Mouse (Mus musculus): Measurements from ENCODE around the gene Gm8369. TPM values are rescaled to one million over a fixed set of nuclear protein-coding genes. Genes with fewer than 3 reads are reported as not detected.
"Not testable (repeated sequence)": the region's sequence is repeated elsewhere in the genome, so short reads cannot be mapped to it uniquely, and the experiment has no call there.

Gene Gm8369
- under 1 TPM; 0.21 to 0.72 (median 0.54) TPM for total RNA-seq (2022)

DNA sequence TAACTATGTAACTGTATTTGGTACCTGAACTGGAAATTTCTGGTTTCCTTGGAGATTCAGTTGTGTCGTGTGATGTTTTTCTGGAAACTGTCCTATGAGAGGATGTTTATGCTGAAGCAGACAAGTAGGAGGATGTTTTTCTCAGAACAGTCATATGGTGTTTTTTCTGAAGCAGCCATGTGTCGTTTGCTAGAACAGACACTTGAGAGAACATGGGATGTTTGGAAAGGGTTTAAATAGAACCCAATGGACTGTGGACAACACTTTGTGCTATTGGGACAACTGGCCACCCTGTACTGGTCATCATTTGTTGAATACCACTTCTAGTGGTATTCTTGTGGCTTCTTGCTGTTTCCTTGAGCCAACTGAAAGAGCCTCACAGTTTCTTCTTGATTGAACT lies at the start of gene Gm8369:
Gm8369 (plus strand) TSS at position 193 of the 400 bp plus-strand sequence.
- DNase-seq (ENCODE audit: low spot score in 2 of 2) = peak; percentile 37 to 65

DNA sequence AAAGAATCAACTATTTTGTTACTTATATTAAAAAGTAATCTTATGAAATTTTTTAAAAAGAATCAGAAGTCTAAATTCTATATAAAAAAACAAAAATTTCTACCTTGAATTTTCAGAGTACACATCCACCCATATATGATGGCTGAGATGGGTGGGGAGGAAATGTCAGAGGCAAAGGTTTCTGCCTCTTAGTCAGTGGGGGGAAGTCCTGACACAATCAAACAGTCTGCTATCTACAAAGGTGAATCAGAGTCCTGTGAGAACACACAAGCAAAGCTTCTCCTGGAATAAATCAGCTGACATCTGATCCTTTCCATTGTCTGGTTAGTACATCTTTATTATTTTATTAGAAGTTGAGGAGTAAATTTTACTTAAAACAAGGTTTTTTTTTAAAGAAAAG lies 42.4 kb upstream of the Gm8369 start, which contains the start of gene Ms4a4b:
Ms4a4b (plus strand) TSS at position 216 of the 400 bp plus-strand sequence.
- no peak for DNase-seq (ENCODE audit: low spot score in 2 of 2)

DNA sequence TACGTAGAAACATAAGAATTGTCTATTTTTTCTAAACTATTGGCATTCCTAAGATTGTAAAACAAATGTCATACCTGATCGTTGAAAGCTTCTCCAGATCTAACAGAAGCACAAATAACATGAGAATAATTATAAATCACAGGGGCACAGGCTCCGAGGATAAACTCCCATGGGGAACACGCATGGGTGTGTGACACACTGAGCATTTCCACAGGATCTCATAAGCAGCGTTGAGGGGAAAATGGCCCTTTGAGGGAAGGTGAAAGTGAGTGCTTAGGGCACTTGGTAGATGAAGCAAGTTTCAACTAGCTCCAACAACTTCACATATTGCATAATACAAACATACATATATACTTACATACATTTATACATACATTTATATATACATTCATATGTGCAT lies 41.8 kb upstream of the Gm8369 start:
- DNase-seq (ENCODE audit: low spot score in 2 of 2) = no peak

DNA sequence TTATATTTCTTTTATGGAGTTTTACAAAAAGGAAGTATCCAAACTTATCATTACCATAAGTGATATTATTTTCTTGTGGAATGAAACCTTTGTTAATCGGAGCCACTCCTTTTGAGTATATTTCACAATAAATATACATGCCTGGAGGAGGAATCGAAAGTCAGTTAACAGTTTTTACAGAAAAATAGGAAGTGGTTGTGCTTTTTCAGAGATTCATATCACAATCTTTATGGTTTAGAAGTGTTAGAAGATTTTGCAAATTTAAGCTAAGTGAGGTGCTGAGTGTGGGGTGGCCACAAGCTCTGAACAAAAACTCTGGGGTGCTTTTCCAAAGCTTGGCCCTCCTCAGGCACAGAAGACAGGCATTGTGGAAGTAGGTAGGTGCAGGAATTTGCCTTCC lies 38.5 kb upstream of the Gm8369 start:
- DNase-seq (ENCODE audit: low spot score in 2 of 2) = no peak

DNA sequence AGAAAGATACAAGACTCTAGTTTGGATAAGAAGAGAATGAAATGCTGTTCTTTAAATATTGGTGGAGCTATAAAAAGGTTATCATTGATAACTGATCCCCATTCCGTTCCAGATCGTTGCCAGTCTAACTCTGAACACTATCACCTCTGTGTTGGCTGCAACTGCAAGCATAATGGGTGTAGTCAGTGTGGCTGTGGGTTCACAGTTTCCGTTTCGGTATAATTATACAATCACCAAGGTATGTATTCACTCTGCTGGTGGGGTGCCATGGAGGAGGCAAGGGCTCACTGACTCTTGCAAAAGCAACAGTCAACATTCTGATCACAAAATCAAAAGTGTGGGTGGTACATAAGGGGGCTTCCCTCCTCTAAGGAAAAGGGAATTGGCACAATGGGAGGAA lies 26.7 kb upstream of the Gm8369 start:
- not testable (repeated sequence) for DNase-seq (ENCODE audit: low spot score in 2 of 2)

DNA sequence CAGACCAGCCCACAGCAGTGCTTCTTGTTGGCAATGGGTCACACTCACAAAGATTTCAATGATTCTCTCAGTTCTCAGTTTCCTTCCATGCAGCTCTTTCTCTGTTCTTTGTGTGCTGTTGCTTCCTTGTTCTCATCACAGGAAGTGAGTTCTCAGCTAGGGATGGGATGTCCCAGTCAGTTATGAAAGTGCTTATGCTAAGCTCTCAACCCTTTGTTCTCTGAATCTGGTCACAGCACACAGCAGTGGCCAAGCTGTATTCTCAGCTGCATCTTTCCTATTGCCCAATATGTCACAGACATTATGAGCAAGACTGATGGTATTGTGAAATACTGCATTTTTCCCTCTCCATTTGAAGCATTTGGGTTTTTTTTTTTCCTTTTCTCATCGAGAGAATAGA lies 20.9 kb upstream of the Gm8369 start:
- not testable (repeated sequence) for DNase-seq (ENCODE audit: low spot score in 2 of 2)

DNA sequence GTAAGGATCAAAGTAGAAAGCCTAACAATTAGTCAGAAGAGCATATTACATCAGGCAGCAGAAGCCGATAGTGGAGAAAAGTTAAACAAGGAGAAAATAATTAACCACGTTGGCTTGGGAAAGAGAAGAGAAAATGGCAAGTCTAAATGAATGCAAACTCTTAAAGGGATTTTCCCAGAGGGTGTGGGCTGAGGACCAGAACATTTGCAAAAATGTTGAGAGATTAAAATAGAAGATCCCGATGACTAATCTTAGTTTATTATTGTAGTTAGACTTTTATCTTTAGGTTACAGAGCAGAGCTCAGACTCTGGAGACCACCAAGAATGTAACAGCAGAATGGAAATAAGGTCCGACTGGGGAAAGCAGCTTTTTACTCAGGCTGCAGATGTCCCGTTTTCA lies 19.3 kb upstream of the Gm8369 start:
- no peak for DNase-seq (ENCODE audit: low spot score in 2 of 2)

DNA sequence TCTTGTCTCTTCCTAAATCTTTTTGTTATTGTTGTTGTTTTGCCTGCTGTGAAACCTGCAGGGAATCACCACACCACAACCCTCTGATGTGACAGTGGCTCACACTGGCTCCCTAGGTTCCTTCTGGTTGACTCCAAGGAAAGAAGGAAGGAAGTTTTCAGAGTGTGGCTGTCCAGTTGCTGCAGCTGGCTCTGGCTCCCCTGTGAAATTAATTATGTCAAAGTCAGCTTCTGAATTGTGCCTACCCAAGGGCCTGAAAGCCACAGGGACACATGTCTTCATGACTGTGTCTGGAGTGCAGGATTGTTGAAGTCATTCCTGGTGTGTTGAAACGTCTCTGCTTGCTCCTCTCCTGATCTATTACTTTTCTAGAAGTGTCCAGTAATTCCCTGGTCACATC lies 17.4 kb upstream of the Gm8369 start:
- not testable (repeated sequence) for DNase-seq (ENCODE audit: low spot score in 2 of 2)

DNA sequence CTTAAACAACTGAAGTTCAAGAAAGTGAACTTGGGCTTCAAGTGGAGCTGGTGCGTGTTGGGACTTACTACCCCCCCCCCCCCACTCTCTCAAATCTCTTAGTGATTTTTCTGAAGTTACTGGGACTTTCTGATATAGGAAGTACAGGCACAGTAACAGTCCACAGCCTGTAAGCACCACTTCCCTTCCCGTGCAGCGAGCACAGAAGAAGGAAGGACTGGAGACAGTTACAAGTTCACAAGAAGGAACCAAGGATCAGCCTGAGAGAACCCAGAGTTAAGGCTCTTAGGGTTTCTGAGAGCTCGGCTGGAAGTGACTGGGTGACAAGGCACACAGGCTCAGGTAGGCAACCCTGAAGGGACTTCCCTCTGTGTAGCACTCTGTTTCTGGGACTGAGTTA lies 16.5 kb upstream of the Gm8369 start, which contains the start of gene Ms4a6c:
Ms4a6c (plus strand) TSS at position 152 of the 400 bp plus-strand sequence.
- DNase-seq (ENCODE audit: low spot score in 2 of 2) = not testable (repeated sequence)

DNA sequence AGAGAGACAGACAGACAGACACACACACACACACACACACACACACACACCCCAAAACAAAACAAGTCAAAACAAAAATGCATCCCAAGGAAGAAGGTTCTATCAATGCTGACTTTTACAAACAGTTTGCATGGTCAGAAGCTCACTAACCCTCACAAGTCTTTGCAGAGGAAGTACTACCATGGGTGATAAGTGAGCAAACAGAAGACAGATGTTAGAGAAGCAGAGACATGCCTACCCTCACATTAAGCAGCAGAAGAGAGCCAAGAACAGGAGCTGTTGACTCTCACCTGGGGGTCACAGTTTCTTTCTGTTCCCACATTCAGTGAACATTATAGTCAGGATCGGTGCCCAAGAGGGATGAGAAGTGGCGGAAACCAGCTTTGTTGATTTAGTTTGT lies 6.0 kb upstream of the Gm8369 start:
- no peak for DNase-seq (ENCODE audit: low spot score in 2 of 2)

DNA sequence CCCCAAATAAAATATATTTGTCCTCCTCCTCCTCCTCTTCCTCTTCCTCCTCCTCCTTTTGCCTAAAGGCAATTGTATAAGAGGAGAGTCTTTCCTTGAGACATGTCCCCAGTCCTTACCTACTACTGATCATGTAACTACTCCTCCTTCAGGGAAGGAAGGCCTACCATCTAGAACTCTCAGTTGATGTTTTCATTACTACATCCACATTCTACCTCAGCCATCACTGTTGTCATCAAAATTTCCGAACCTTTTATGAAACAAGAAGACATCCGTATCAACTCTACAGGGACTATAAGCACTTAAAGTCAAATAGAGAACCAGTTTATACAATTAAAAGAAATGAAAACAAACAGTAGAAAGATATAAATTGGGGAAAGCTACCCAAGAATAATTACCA lies 3.1 kb upstream of the Gm8369 start:
- no peak for DNase-seq (ENCODE audit: low spot score in 2 of 2)

DNA sequence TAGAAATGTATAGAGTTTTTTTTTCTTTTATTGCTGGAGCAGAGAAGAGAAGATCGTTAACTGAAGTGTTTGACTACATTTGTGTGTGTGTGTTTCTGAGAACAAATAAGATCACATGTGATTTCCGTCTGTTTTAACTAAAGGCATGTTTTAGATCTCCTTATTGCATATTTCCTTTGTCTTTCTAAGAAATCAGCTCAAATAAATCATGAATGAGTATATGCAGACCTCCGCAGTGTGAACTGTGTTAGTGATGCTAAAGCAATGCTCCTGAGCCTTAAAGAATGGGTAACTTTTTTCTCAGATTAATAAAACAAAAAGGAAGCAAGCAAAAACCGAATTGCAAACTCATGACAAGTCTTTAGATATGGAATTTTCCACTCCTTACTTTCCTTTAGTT lies 1.8 kb upstream of the Gm8369 start:
- no peak for DNase-seq (ENCODE audit: low spot score in 2 of 2)

DNA sequence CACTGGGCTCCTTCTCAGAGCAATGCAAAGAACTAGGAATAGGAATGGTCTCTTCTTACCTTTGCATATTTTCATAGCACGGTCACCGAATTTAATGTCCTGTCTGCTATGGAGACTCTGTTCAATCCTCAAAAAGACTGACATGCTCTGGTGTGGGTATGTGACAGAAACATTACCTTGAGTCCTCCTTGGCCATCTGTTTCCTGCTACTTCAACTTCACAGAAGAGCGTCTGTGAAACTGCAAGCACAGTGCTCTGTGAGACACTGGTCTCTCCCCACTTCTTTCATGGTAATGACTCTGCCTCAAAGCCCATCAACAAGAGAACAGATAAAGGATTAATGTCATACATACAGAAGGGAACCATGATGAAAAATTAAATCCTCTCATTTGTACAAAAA lies 1.4 kb upstream of the Gm8369 start:
- no peak for DNase-seq (ENCODE audit: low spot score in 2 of 2)

DNA sequence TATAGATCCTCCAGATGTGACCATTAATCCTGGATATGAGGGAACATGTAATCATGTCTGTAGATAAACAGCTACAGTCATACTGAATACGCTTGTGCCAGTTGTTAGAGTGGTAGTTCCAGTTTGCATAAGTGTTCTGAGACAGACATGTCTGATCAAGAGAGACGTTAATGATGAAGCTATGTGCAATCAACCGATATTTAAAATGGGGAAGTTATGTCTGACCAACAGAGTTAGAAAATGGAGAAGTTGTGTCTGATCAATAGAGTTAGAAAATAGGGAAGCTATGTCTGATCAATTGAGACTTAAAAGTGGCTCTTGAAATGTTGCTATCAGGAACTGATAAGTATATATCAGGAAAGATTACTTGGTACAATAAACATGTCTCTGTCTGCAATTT lies 472 bp upstream of the Gm8369 start:
- DNase-seq (ENCODE audit: low spot score in 2 of 2) = no peak

DNA sequence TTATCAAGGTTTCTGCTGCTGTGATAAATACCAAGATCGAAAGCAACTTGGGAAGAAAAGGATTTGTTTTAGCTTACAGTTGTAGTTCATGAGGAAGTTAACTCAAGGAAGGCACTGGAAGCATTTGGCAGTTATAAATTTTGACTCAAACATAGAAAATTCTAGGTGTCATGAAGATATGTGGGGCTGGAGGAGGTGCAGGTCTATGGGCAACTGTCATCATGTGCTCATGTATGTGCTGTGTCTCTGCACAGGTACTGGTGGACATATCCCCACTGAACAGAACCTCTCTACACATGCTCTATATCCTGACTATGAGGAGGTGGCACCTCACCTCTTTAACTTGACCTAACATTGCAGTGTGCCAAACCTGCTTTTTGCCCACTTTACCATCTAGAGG lies 861 bp downstream of the Gm8369 start:
- no peak for DNase-seq (ENCODE audit: low spot score in 2 of 2)

DNA sequence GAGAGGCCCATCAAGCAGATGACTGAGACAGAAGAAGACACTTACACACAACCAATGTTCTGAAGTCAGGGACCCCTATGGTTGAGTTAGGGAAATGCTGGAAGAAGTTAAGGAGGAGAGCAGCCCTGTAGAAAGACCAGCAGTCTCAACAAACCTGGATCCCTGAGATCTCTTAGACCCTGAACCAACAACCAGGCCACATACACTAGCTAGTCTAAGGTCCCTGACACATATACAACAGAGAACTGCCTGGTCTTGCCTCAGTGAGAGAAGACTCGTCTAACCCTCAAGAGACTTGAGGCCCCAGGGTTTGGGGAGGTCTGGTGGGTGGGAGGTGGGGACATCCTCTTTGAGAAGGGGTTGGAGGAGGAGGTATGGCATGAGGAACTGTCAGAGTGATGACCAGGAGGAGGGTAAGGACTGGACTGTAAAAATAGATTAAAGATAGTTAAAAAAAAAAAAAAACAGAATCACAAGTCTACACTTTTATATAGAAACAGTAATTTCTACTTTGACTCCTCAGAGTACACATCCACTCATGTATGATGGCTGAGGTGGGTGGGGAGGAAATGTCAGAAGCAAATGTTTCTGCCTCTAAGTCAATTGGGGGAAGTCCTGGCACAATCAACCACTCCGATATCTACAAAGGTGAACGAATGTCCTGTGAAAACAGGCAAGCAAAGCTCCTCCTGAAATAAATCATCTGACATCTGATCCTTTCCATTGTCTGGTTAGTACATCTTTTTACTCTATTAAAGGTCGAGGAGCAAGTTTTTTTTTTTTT lies 5.9 kb downstream of the Gm8369 start:
- no peak for DNase-seq (ENCODE audit: low spot score in 2 of 2)

DNA sequence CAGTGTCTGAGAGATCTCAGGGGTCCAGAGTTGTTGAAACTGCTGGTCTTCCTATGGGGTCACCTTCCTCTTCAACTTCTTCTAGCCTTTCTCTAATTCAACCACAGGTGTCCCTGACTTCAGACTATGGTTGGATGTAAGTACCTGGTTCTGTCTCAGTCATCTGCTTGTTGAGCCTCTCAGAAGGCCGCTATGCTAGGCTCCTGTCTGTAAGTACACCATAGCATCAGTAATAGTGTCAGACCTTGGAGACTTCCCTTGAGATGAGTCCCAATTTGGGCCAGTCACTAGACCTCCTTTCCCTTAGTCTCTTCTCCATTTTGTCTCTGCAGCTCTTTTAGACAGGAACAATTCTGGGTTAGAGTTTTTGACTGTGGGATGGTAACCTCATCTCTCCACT lies 6.9 kb downstream of the Gm8369 start:
- no peak for DNase-seq (ENCODE audit: low spot score in 2 of 2)

DNA sequence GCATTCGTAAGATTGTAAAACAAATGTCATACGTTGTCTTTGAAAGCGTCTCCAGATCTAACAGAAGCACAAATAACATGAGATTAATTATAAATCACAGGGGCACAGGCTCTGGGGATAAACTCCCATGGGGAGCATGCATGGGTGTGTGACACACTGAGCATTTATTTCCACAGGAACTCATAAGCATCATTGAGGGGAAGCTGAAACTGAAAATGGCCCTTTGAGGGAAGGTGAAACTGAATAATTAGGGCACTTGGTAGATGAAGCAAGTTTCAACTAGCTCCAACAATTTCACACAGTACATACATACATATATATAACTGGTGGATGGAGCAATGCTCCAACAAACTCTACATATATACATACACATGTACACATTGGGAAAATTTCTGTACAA lies 8.8 kb downstream of the Gm8369 start:
- no peak for DNase-seq (ENCODE audit: low spot score in 2 of 2)

DNA sequence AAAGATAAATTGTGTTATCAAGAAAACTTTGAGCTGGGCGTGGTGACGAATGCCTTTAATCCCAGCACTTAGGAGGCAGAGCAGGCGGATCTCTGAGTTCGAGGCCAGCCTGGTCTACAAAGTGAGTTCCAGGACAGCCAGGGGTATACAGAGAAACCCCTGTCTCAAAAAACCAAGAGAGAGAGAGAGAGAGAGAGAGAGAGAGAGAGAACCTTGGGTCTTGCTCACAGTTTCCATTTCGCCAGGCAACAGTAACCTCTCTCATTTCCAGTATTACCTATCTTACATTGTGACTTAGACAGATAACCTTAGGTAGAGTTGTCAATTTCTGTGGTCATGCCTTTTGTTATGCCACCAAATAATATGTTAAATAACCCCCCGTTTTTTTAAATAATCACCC lies 10.6 kb downstream of the Gm8369 start:
- no peak for DNase-seq (ENCODE audit: low spot score in 2 of 2)

DNA sequence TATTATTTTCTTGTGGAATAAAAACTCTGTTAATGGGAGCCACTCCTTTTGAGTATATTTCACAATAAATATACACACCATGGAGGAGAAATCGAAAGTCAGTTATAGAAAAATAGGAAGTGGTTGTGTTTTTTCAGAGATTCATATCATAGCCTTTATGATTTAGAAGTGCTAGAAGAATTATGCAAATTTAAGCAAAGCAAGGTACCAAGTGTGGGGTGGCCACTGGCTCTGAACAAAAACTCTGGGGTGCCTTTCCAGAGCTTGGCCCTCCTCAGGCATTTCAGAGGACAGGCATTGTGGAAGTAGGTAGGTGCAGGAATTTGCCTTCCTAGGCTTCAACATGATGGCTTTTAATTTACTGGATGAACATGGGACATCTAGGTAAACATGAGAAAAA lies 11.6 kb downstream of the Gm8369 start:
- DNase-seq (ENCODE audit: low spot score in 2 of 2) = not testable (repeated sequence)

DNA sequence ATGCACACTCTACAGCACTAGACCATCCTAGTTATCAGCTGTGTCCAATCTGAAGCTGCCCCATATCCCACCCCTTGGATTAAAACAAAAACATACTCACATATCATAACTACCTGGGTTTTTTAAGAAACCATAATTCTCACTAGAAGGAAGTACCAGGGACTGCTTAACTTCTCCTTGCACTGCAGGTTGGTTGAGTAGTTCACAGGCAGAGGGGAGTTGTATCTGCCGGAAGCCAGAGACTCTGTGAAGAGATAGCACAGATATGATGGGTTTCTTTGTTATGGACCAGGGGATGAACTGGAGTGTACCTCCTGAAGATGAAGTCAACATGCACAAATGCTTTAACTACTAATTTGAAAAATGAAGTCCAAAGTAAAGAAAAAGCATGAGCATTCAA lies 15.1 kb downstream of the Gm8369 start:
- no peak for DNase-seq (ENCODE audit: low spot score in 2 of 2)

DNA sequence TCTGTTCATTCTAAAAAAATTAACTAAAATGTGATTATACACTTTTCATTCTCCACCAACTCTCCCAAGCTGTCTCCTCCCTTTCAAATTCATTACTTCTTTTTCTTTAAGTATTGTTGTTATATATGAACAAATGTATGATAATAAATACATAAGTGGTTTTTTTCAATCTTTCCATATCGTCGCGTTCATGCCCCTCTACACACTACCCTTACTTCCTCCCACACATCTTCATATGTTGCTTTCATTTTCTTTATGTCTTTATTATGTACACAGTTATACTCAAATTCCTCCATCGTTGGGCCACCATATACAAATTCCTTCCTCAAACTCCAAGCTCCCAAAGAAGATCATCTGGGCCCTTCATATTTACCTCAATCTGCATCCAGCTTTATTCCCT lies 15.6 kb downstream of the Gm8369 start:
- no peak for DNase-seq (ENCODE audit: low spot score in 2 of 2)

DNA sequence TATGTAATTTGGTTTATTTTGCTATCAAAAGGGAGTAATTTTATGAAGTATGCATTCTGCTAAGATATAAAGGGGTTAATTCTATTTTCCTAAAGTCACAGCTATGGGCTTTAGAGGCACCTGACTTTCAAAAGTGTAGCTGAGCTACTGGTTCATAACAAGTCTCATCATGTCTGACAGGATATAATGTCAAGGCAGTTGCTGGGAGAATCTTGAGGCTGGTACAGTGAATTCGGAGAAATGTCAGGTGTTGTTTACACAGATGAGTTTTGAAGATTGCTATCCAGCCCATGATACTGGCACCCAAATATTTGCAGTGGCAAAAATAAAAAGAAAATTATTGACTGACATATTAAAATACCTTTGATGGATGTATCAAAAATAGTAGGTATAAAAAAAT lies 19.1 kb downstream of the Gm8369 start:
- DNase-seq (ENCODE audit: low spot score in 2 of 2) = no peak

DNA sequence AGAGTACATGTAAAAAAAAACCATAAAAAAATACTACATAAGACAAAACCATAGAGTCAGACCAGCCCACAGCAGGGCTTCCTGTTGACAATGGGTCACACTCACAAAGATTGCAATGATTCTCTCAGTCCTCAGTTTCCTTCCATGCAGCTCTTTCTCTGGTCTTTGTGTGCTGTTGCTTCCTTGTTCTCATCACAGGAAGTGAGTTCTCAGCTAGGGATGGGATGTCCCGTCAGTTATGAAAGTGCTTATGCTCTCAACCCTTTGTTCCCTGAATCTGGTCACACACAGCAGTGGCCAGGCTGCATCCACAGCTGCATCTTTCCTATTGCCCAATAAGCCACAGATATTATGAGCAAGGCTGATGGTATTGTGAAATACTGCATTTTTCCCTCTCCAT lies 27.7 kb downstream of the Gm8369 start:
- no peak for DNase-seq (ENCODE audit: low spot score in 2 of 2)

Data from layer of hippocampus, adult 8-10 months (tissue).